Mouse (Mus musculus) c-Kit-positive CD71-positive TER-119-positive erythroid progenitor cells, embryonic 14.5 days (primary cell): ENCODE results near the gene Fam50b.

Experiments
- DNase-seq: peaks from one replicate; pipeline ENCODE4 v3.0.0-alpha.2; 2013; ENCODE audit warnings: low spot score

The Fam50b gene

GRCm38 (mm10) chr13:34734686-34735085 is at the start of gene Fam50b:
Gene Fam50b (plus strand): TSS chr13:34734850.
- DNase-seq, result no peak

GRCm38 (mm10) chr13:34685008-34685765 is 49.5 kb upstream of the Fam50b start:
- DNase-seq, result no peak

- DNase-seq, result no peak
These were observed 43.6 kb upstream of the Fam50b start for GRCm38 (mm10) chr13:34691049-34691448.

DNA sequence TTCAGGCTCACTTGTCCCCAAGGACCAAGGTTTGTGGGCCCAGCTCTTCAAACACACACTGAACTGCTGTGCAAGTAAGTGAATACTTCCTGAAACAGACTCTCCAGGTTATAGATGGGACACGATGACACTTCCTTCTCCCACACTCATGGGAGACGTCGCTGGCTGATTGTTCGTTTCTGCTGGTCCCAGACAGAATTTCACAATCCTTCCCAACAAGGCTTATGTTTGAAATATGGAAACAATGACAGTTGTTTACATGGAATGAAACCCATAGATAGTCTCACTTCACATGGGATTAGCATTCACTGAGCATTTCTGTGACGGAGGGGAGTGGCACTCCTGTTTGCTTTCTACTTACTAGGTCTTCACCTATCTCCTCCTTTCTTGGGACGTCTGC is 41.5 kb upstream of the Fam50b start:
- DNase-seq, result no peak

- DNase-seq, result no peak
These were observed 37.8 kb upstream of the Fam50b start for GRCm38 (mm10) chr13:34696734-34697332.

- no peak for DNase-seq
These were observed 34.6 kb upstream of the Fam50b start for GRCm38 (mm10) chr13:34700091-34700490.

- DNase-seq, result no peak
These were observed 34.0 kb upstream of the Fam50b start for GRCm38 (mm10) chr13:34700630-34701029.

- DNase-seq, result no peak
These were observed 31.3 kb upstream of the Fam50b start for GRCm38 (mm10) chr13:34703301-34703700.

- DNase-seq, result no peak
These were observed 30.9 kb upstream of the Fam50b start for GRCm38 (mm10) chr13:34703795-34704194.

GRCm38 (mm10) chr13:34704835-34705234 is 29.8 kb upstream of the Fam50b start:
- DNase-seq, result no peak

- DNase-seq, result no peak
These were observed 25.7 kb upstream of the Fam50b start for GRCm38 (mm10) chr13:34708955-34709354.

- DNase-seq, result no peak
These were observed 25.1 kb upstream of the Fam50b start for GRCm38 (mm10) chr13:34709566-34709965.

DNA sequence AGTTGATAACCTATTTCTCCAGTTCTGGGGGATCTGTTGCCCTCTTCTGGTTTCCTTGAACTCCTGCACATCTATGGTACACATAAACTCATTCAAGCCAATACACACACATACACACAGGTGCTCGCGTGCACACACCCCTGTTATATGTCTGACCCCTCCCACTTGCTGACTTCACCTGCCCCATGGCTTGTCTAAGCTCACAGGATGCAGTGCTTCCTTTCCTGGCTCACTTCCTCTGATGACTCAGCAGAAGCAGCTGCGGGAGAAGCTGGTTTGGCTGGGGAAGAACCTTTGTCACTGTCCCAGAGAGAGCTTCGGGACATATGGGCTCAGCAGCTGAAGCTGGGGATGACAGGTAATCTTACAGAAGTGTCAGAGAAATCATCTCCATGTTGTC is 23.2 kb upstream of the Fam50b start:
- no peak for DNase-seq

DNA sequence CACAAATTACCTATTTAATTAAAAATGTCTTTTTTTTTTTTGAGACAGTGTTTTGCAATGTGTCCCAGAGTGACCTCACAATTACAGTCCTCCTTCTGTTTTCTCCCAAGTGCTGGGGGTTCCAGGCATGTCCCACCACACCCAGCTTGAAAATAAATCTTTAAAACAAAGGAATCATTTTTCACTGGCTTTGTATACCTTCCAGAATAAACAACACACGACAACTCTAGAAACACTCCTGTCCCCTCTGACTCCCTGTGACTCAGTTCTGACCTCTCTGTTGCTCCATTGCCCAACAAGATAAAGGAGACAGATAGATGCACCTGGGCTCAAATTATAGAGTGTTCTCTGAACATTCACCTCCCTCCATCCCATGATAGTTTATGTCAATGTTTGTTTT is 21.8 kb upstream of the Fam50b start:
- DNase-seq, result no peak

DNA sequence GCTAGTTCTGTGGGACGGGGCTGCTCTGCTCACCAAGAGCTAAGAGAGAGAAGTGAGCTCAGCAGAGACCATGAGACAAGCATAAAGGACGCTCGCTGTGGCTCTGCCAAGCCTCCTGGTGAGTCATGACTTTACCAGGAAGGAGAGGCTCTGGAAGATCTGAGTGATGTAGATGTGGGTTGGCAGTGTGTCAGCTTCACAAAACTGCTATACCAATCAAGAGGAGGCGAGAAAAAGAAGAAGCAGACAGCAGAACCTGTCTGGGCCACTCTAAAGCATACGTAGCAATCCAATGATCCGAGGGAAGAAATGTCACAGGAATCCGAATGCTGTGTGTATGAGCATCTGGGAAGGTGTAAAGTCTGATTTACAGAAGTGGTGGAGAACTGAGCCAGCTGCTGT is 19.2 kb upstream of the Fam50b start:
- DNase-seq, result no peak

DNA sequence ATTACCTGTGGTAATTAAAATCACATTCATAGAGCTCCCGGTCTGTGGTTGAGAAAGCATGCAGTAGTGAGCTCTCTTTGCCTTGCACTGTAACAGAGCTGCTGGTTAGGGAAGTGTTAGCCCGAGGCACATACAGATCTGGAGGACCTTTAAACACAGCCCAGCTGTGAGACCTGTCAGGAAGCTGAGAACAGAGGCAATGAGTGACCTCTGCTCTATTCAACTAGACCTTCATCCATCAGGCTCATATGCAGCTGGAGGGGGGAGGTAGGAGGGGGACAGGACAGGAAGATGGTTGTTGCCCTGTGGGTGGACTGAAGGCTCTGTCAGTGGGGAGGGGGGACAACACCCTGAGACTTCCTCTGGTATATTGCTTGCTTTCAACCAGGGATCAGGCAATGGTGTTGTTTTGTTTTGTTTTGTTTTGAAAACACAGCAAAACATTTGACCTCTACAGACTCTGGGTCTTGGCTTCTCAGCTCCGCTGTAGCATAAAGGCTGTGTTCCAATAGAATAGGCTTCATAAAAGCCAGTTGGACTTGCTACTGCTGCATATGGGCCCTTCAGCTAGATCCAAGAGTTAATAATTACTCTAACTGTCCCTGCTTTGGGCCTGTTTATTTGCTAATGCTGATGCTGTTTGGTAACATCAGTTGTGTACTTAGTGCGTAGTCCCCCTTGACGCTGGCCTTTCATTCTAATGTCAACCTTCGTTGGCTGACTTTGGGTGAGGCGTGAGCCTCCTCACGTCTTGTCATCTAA is 9.6 kb upstream of the Fam50b start:
- no peak for DNase-seq

GRCm38 (mm10) chr13:34725800-34726476 is 8.7 kb upstream of the Fam50b start:
- no peak for DNase-seq

DNA sequence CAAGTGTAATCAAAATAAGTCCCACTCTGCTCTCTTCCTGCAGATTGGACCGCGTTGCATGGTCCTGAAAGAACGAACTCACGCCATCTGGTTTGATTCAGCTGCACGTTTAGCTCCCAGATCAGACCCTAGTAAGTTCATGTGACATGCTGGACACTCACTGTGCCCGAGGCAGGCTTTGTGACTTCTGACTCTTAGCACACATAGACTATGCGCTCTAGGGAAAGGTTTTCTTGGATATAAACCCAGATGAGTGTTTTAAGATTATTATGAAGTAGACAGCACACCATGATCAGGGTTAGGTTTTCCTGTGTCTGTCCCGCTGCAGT is 8.2 kb upstream of the Fam50b start:
- DNase-seq, result no peak

GRCm38 (mm10) chr13:34727060-34727459 is 7.6 kb upstream of the Fam50b start:
- DNase-seq, result no peak

- no peak for DNase-seq
These were observed 3.1 kb upstream of the Fam50b start for GRCm38 (mm10) chr13:34731551-34731950.

GRCm38 (mm10) chr13:34733780-34734179 is 870 bp upstream of the Fam50b start:
- no peak for DNase-seq

GRCm38 (mm10) chr13:34737968-34738698 is 3.5 kb downstream of the Fam50b start:
- no peak for DNase-seq
